Mouse (Mus musculus) liver, embryonic 14.5 days (tissue): Measurements from ENCODE around the gene Ankrd42.

ENCODE experiments used
- CTCF ChIP-seq: IDR thresholded peaks from 2 replicates; pipeline ENCODE4 v1.5.1; 2016; ENCODE audit warnings: antibody characterized with exemption, low read depth, control low read depth
- EP300 ChIP-seq: IDR thresholded peaks from 2 replicates; pipeline ENCODE4 v1.6.1; 2016; ENCODE audit warnings: antibody characterized with exemption, low read depth

- no peak for TF ChIP-seq EP300
- no peak for TF ChIP-seq CTCF
Observed at GRCm38 (mm10) chr7:92642358-92642757, 5.4 kb upstream of the Ankrd42 start.
